Mouse (Mus musculus) left cerebral cortex, postnatal 36 days (tissue): ENCODE measurements around the gene Cers6. TPM values are rescaled to one million over a fixed set of nuclear protein-coding genes. Genes with fewer than 3 reads are reported as not detected.

Experiments
- total RNA-seq, 2 experiments: library from RNA; stranded (reverse); gene quantifications; 2 replicates each; pipeline ENCODE4 v1.2.3; 2021

The Cers6 gene
- total RNA-seq, 2 experiments from 2014 or later = 54.1 to 84.6 TPM

Other genes with a start within 250 kb of the Cers6 start
- gene 4932414N04Rik, start 205.0 kb upstream of the Cers6 start, total RNA-seq = under 1 TPM in 1 of 2 experiments, not detected in 1; 0.35 TPM